Mouse (Mus musculus) gastrocnemius, postnatal 25 days (tissue): ENCODE measurements around the gene H2afv. TPM values are rescaled to one million over a fixed set of nuclear protein-coding genes. Genes with fewer than 3 reads are reported as not detected.

Experiments
- DNase-seq: peaks from one replicate; pipeline ENCODE4 v3.0.0; 2022
- long read RNA-seq, 2 experiments: library from polyadenylated mRNA; stranded (forward); transcript quantifications; one replicate each; pipeline ENCODE4 v2.0.0; 2021
- total RNA-seq, 2 experiments: library from RNA; stranded (reverse); gene quantifications; 1 replicate in 1 of 2; 2 replicates in 1 of 2; pipeline ENCODE4 v1.2.3; 2021

H2afv gene
- 10 to 100 TPM; 44.6 TPM for total RNA-seq
- long read RNA-seq, experiment 1, transcript H2afv-202 (5 exons, 1,633 nt), result major isoform, 175 of 200 reads
- long read RNA-seq, experiment 1, transcript H2afv-201 (4 exons, 519 nt), result minor isoform, 17 of 200 reads
- long read RNA-seq, experiment 1, partial matches to known transcripts, result 2 of 200 reads
- long read RNA-seq, experiment 1, other reads (novel, unspliced or antisense), result 6 of 200 reads
- long read RNA-seq, experiment 2, transcript H2afv-202 (5 exons, 1,633 nt), result major isoform, 152 of 175 reads
- long read RNA-seq, experiment 2, transcript H2afv-201 (4 exons, 519 nt), result minor isoform, 9 of 175 reads
- long read RNA-seq, experiment 2, partial matches to known transcripts, result 0 of 175 reads
- long read RNA-seq, experiment 2, other reads (novel, unspliced or antisense), result 14 of 175 reads

GRCm38 (mm10) chr11:6444077-6444853 is at the start of gene H2afv:
Gene H2afv (minus strand): TSS chr11:6444443.
- peak; percentile 99 for DNase-seq

GRCm38 (mm10) chr11:6489691-6490503 is 45.7 kb upstream of the H2afv start:
- DNase-seq, result peak; percentile 50

- no peak for DNase-seq
Observed at GRCm38 (mm10) chr11:6489257-6489656, 45.0 kb upstream of the H2afv start.

- DNase-seq, result no peak
Observed at GRCm38 (mm10) chr11:6488041-6488684, 43.9 kb upstream of the H2afv start.

GRCm38 (mm10) chr11:6487496-6487895 is 43.3 kb upstream of the H2afv start:
- DNase-seq, result no peak

- no peak for DNase-seq
Observed at GRCm38 (mm10) chr11:6486916-6487315, 42.7 kb upstream of the H2afv start.

- no peak for DNase-seq
Observed at GRCm38 (mm10) chr11:6484244-6484959, 40.2 kb upstream of the H2afv start.

- no peak for DNase-seq
Observed at GRCm38 (mm10) chr11:6483103-6483502, 38.9 kb upstream of the H2afv start.

GRCm38 (mm10) chr11:6481669-6482185 is 37.5 kb upstream of the H2afv start:
- DNase-seq, result peak; percentile 28

GRCm38 (mm10) chr11:6480681-6481405 is 36.6 kb upstream of the H2afv start:
- DNase-seq, result no peak

GRCm38 (mm10) chr11:6480191-6480590 is 35.9 kb upstream of the H2afv start:
- no peak for DNase-seq

- DNase-seq, result no peak
Observed at GRCm38 (mm10) chr11:6479231-6479630, 35.0 kb upstream of the H2afv start.

GRCm38 (mm10) chr11:6477350-6477749 is 33.1 kb upstream of the H2afv start:
- DNase-seq, result no peak

GRCm38 (mm10) chr11:6476876-6477275 is 32.6 kb upstream of the H2afv start:
- no peak for DNase-seq

GRCm38 (mm10) chr11:6475867-6476484 is 31.7 kb upstream of the H2afv start, which contains the start of gene Purb:
Gene Purb (minus strand): TSS chr11:6475917.
- peak; percentile 91 for DNase-seq

GRCm38 (mm10) chr11:6474874-6475731 is 30.9 kb upstream of the H2afv start:
- peak; percentile 64 for DNase-seq

- DNase-seq, result no peak
Observed at GRCm38 (mm10) chr11:6474381-6474780, 30.1 kb upstream of the H2afv start.

- DNase-seq, result no peak
Observed at GRCm38 (mm10) chr11:6472076-6472475, 27.8 kb upstream of the H2afv start.

- no peak for DNase-seq
Observed at GRCm38 (mm10) chr11:6471493-6471892, 27.2 kb upstream of the H2afv start.
